Comparison of ENCODE assay signal across 30 mouse cellular contexts in the genomic region with DNA sequence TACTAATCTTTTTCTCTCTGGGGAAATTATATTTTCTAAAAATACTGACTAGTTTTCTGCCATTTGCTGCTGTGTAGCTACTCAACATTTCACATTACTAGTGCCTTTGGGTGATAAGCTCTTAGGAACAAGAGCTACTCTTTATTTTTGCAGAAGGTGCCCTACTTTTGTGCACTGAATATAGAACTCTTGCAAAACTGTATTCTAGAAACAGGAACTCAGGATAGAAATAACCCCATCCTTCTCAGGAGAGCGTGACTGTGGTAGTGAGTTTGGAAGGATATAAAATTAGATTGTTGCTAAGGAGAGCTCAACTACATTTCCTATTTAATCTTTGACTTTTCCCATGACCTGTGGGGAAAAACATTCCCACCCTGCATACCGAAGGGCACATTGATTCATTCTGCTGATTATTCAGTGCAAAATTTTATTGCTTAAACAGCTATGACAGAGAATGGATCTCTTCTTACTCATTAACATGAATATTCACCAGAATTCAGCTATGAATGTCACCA.
DNase-seq lines count a peak whose midpoint lies in the region; ATAC-seq and TF ChIP-seq lines count a peak whose summit lies in the region.
"Had no signal": no experiment of that assay in that cellular context is flagged by ENCODE, and none has a peak within 500 bp of the region (broad histone marks: within the 10 kb centered on the region; RNA-seq: fewer than 3 reads in every experiment).

No protein-coding gene starts in this region.

- no peak for TF ChIP-seq CTCF in gastrocnemius, adult 2 months (IDR thresholded peaks at IDR 0.05)

- intact Hi-C loops in left cerebral cortex, postnatal 14 days (cut with DNase I), result no loop called here
- intact Hi-C loops in gastrocnemius, adult 2 months (cut with DNase I), result no loop called here

- peak; percentile 8 for DNase-seq in layer of hippocampus, adult 11-12 months (ENCODE audit: low spot score)
- no peak for DNase-seq in layer of hippocampus, postnatal 25 days (ENCODE audit: extremely low spot score in 1 of 2, low spot score in 1 of 2)
- DNase-seq in right cerebral cortex, postnatal 25 days, result peak; percentile 6
- DNase-seq in right cerebral cortex, postnatal 4 days, result no peak
- peak; percentile 12 to 68 for DNase-seq in left cerebral cortex, postnatal 14 days (ENCODE audit: low spot score in 2 of 2)
- no peak for DNase-seq in gastrocnemius, adult 2 months
- DNase-seq: adrenal gland, adult 2 months; adrenal gland, postnatal 36 days; B cell, adult 2 months; cerebellum, adult 8-10 months; cerebellum, postnatal 36 days; embryo, embryonic 11 days; gastrocnemius, postnatal 10 days; heart, postnatal 10 days; kidney, adult 11 months; kidney, postnatal 14 days; thymus, postnatal 14 days had no signal

- no peak overlapping the region for H3K27ac ChIP-seq in gastrocnemius, adult 2 months
- H3K27ac ChIP-seq: embryonic facial prominence, embryonic 13.5 days; forebrain, embryonic 10.5 days; heart, embryonic 13.5 days; hindbrain, embryonic 14.5 days; limb, embryonic 13.5 days; lung, embryonic 15.5 days; midbrain, embryonic 12.5 days; neural tube, embryonic 12.5 days; stomach, embryonic 15.5 days had no signal

- no peak overlapping the region for H3K4me3 ChIP-seq in gastrocnemius, adult 2 months
- H3K4me3 ChIP-seq: embryonic facial prominence, embryonic 13.5 days; forebrain, embryonic 10.5 days; heart, embryonic 13.5 days; limb, embryonic 13.5 days; lung, embryonic 15.5 days; megakaryocyte, embryonic 14.5 days; midbrain, embryonic 12.5 days; myocyte; neural tube, embryonic 12.5 days; stomach, embryonic 15.5 days had no signal

- no peak for ATAC-seq in megakaryocyte, adult 5-6 weeks (ENCODE audit: poor library complexity, severe bottlenecking)
- ATAC-seq: forebrain, embryonic 16.5 days had no signal

Comparison
In these comparisons a context has a peak if more than half of its experiments do, and no peak if none do; other contexts are left out.
1. DNase-seq: peak in layer of hippocampus, adult 11-12 months (single experiment), right cerebral cortex, postnatal 25 days (single experiment) and left cerebral cortex, postnatal 14 days (2 of 2); none in layer of hippocampus, postnatal 25 days (0 of 2), right cerebral cortex, postnatal 4 days (single experiment) and gastrocnemius, adult 2 months (single experiment).